Mouse (Mus musculus) CH12.LX (cell line): ENCODE data around the gene Reep6. TPM values are rescaled to one million over a fixed set of nuclear protein-coding genes. Genes with fewer than 3 reads are reported as not detected.

Source experiments
- DNase-seq: peaks from one replicate; pipeline ENCODE4 v3.0.0-alpha.2; 2013; ENCODE audit errors: extremely low read depth
- H3K27ac ChIP-seq: 2 replicates; pipeline ENCODE4 v1.5.1; 2012; ENCODE audit warnings: low read depth, mild to moderate bottlenecking, control low read depth, moderate library complexity; ENCODE audit not compliant: insufficient read depth
- H3K27me3 ChIP-seq: replicated peaks from 2 replicates; pipeline ENCODE3; 2012; ENCODE audit warnings: inconsistent platforms
- H3K36me3 ChIP-seq, 2 experiments: replicated peaks in 1 of 2; 2 replicates each; pipeline versions ENCODE3 to v1.6.1; 2012; ENCODE audit warnings: inconsistent platforms in 1 of 2, low read length in 1 of 2, mild to moderate bottlenecking in 1 of 2, mixed read lengths in 1 of 2, moderate library complexity in 1 of 2; ENCODE audit not compliant: control insufficient read depth in 1 of 2, insufficient read depth in 1 of 2
- H3K4me1 ChIP-seq, 2 experiments: 2 replicates each; pipeline ENCODE4 v1.6.1; 2012; ENCODE audit warnings: inconsistent platforms in 1 of 2, moderate library complexity in 1 of 2; ENCODE audit not compliant: insufficient read depth in 2 of 2, control insufficient read depth in 1 of 2
- H3K4me2 ChIP-seq: 2 replicates; pipeline ENCODE4 v1.6.1; 2012; ENCODE audit warnings: low read depth, mild to moderate bottlenecking, control low read depth; ENCODE audit not compliant: poor library complexity, insufficient read depth, severe bottlenecking
- H3K4me3 ChIP-seq, 3 experiments: fragments of 150-350 bp in 1 of 3; sonication (generic) in 1 of 3; replicated peaks in 1 of 3; 2 replicates each; pipeline versions ENCODE3 to v1.5.1; 2011 to 2012; ENCODE audit warnings: low read depth in 2 of 3, low read length in 2 of 3, mild to moderate bottlenecking in 2 of 3, moderate library complexity in 2 of 3, control low read depth in 1 of 3, improper control_type of control experiment in 1 of 3, inconsistent platforms in 1 of 3, mixed read lengths in 1 of 3; ENCODE audit not compliant: poor library complexity in 1 of 3
- H3K79me2 ChIP-seq: replicated peaks from 2 replicates; pipeline ENCODE4 v1.6.1; 2012; ENCODE audit warnings: mild to moderate bottlenecking, moderate library complexity; ENCODE audit not compliant: control insufficient read depth, poor library complexity, insufficient read depth, severe bottlenecking; ENCODE audit errors: extremely low read depth
- H3K9ac ChIP-seq: 2 replicates; pipeline ENCODE4 v1.6.1; 2012; ENCODE audit warnings: low read depth, mild to moderate bottlenecking, control low read depth, moderate library complexity; ENCODE audit not compliant: insufficient read depth
- H3K9me3 ChIP-seq: replicated peaks from 2 replicates; pipeline ENCODE3; 2012; ENCODE audit warnings: low read length, inconsistent platforms, mixed read lengths
- CHD1 ChIP-seq: IDR thresholded peaks from 2 replicates; pipeline ENCODE4 v1.6.1; 2012; ENCODE audit warnings: low read depth, low read length, improper control_type of control experiment, inconsistent platforms
- CHD2 ChIP-seq: IDR thresholded peaks from 2 replicates; pipeline ENCODE4 v1.6.1; 2011; ENCODE audit warnings: low read length, improper control_type of control experiment
- CTCF ChIP-seq, 2 experiments: IDR thresholded peaks in 1 of 2; conservative IDR thresholded peaks in 1 of 2; 2 replicates each; pipeline ENCODE4 v1.5.1; 2011 to 2012; ENCODE audit warnings: low read depth in 2 of 2, low read length in 2 of 2, improper control_type of control experiment in 1 of 2, inconsistent platforms in 1 of 2, mild to moderate bottlenecking in 1 of 2, moderate library complexity in 1 of 2
- ELF1 ChIP-seq: IDR thresholded peaks from 2 replicates; pipeline ENCODE4 v1.6.1; 2014; ENCODE audit warnings: low read depth, mild to moderate bottlenecking, inconsistent platforms, low read length, improper control_type of control experiment
- EP300 ChIP-seq: IDR thresholded peaks from 2 replicates; pipeline ENCODE4 v1.6.1; 2011; ENCODE audit warnings: low read length, improper control_type of control experiment
- JUND ChIP-seq: conservative IDR thresholded peaks from 2 replicates; pipeline ENCODE4 v1.6.1; 2011; ENCODE audit warnings: low read depth, low read length, improper control_type of control experiment
- KAT2A ChIP-seq: IDR thresholded peaks from 2 replicates; pipeline ENCODE4 v1.6.1; 2012; ENCODE audit warnings: low read length, improper control_type of control experiment, inconsistent platforms; ENCODE audit not compliant: insufficient replicate concordance
- MAFK ChIP-seq: IDR thresholded peaks from 2 replicates; pipeline ENCODE4 v1.6.1; 2011; ENCODE audit warnings: low read length, improper control_type of control experiment; ENCODE audit not compliant: insufficient replicate concordance
- MAX ChIP-seq: IDR thresholded peaks from 2 replicates; pipeline ENCODE4 v1.6.1; 2011; ENCODE audit warnings: low read length, improper control_type of control experiment
- MEF2A ChIP-seq: IDR thresholded peaks from 2 replicates; pipeline ENCODE4 v1.6.1; 2014; ENCODE audit warnings: low read depth, mild to moderate bottlenecking, inconsistent platforms, low read length, improper control_type of control experiment, borderline replicate concordance
- MXI1 ChIP-seq: IDR thresholded peaks from 2 replicates; pipeline ENCODE4 v1.6.1; 2011; ENCODE audit warnings: mild to moderate bottlenecking, low read depth, low read length, improper control_type of control experiment
- NELFE ChIP-seq: IDR thresholded peaks from 2 replicates; pipeline ENCODE4 v1.6.1; 2011; ENCODE audit warnings: low read depth, low read length, improper control_type of control experiment
- NRF1 ChIP-seq: IDR thresholded peaks from 2 replicates; pipeline ENCODE4 v1.6.1; 2014; ENCODE audit warnings: low read depth, mild to moderate bottlenecking, inconsistent platforms, low read length, improper control_type of control experiment, moderate library complexity
- POLR2A ChIP-seq: IDR thresholded peaks from 2 replicates; pipeline ENCODE4 v1.6.1; 2011; ENCODE audit warnings: low read depth, mild to moderate bottlenecking, improper control_type of control experiment, low read length
- SMC3 ChIP-seq: IDR thresholded peaks from 2 replicates; pipeline ENCODE4 v1.6.1; 2011; ENCODE audit warnings: low read depth, low read length, improper control_type of control experiment
- TBP ChIP-seq: conservative IDR thresholded peaks from 2 replicates; pipeline ENCODE4 v1.6.1; 2011; ENCODE audit warnings: low read depth, low read length, improper control_type of control experiment
- TCF12 ChIP-seq: IDR thresholded peaks from 2 replicates; pipeline ENCODE4 v1.6.1; 2014; ENCODE audit warnings: low read depth, mild to moderate bottlenecking, inconsistent platforms, low read length, improper control_type of control experiment
- USF1 ChIP-seq: IDR thresholded peaks from 2 replicates; pipeline ENCODE4 v1.6.1; 2014; ENCODE audit warnings: low read depth, mild to moderate bottlenecking, inconsistent platforms, low read length, improper control_type of control experiment
- USF2 ChIP-seq: conservative IDR thresholded peaks from 2 replicates; pipeline ENCODE4 v1.6.1; 2011; ENCODE audit warnings: low read depth, low read length, improper control_type of control experiment
- ZMIZ1 ChIP-seq: IDR thresholded peaks from 2 replicates; pipeline ENCODE4 v1.6.1; 2012; ENCODE audit warnings: low read depth, mild to moderate bottlenecking, inconsistent platforms, low read length, improper control_type of control experiment
- dilution Hi-C: fragments of 300-500 bp; cut with MboI; formaldehyde crosslinking; loops from 2 replicates; pipeline ENCODE4 v1.14.3; 2020; ENCODE audit warnings: low sequenced_read_pairs; ENCODE audit not compliant: extremely low pct_unique_long_range_greater_than_20kb, extremely low pct_ligation_motif_present
- in situ Hi-C: fragments of 300-500 bp; cut with MboI; formaldehyde crosslinking; loops from 3 replicates; pipeline ENCODE4 v1.14.3; 2019; ENCODE audit warnings: low sequenced_read_pairs, low pct_ligation_motif_present, low pct_unique_long_range_greater_than_20kb, mixed read lengths
- polyA plus RNA-seq: library from polyadenylated mRNA; unstranded; fragments of >175 nt; gene quantifications from 2 replicates; pipeline ENCODE4 v1.2.1, GENCODE M21; 2012; ENCODE audit warnings: low read depth; ENCODE audit not compliant: insufficient read length
- total RNA-seq, 2 experiments: library from RNA; depleted of rRNA; stranded (reverse); fragments of 300-350 nt in 1 of 2; fragments of >200 nt in 1 of 2; gene quantifications; 2 replicates each; pipeline ENCODE4 v1.2.3; 2012 to 2014

Gene Reep6
- total and polyA plus RNA-seq, 3 experiments = 0.48 to 7.5 (median 5.0) TPM

DNA sequence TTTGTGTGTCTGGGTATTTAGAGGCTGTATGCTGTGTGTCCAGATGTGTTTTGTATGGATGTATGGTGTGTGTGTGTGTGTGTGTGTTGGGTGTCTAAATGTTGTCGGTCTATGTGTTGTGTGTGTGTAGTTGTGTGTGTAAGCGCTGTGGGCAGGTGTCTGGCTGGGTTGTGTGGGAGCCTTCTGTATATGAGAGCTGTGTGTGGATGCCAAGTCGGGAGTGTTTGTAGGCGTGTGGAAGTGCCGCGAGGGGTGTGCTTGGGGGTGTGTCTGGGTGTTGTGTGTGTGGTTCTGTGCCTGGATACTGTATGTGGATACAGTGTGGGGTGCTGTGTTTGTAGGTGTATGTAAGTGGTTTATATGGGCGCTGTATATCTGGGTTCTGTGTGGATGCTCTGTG lies 27.6 kb downstream of the Reep6 start:
- peaks cover 78% of the 10 kb centered on the region for H3K27me3 ChIP-seq
- no peak overlapping the region for H3K9ac ChIP-seq
- in situ Hi-C loops = no loop called here
- H3K79me2 ChIP-seq = no peaks in the 10 kb centered on the region
- H3K36me3 ChIP-seq = no peaks in the 10 kb centered on the region
- H3K4me3 ChIP-seq = no peak overlapping the region
- no peak for DNase-seq
- peaks cover 21% of the 10 kb centered on the region for H3K9me3 ChIP-seq
- TF ChIP-seq CHD2 = no peak
- no peak for TF ChIP-seq USF1
- TF ChIP-seq KAT2A = no peak
- no peak for TF ChIP-seq JUND
- no peak for TF ChIP-seq POLR2A
- no peak for TF ChIP-seq MEF2A
- H3K27ac ChIP-seq = no peak overlapping the region
- dilution Hi-C loops = no loop called here
- H3K4me1 ChIP-seq = no peaks in the 10 kb centered on the region
- H3K4me2 ChIP-seq = no peak overlapping the region

DNA sequence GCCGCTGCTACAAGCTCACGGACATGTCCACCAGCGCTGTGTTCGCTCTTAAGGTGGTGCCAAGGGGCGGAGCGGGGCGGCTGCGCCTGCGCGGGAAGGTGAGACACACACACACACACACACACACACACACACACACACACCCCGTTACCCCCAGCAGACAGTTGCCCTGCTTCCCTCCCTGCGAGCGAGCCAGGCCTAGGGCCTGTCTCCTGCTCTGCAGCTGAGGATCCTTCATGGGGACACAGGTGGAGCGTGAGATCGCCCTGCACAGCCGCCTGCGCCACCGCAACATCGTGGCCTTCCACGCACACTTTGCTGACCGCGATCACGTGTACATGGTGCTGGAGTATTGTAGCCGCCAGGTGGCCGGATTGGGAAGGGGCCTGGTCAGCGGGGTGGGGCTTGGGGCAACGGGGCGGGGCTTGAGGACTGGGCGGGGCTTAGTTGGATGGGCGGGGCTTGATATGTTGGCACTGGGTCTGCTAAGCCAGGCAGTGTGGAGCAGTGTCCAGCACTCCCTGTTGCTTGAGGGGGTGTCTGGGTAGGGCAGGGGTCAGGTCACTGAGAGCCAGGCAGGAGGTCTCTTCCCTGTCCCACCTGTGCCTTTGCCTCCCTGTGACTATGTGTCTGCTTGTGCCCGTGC lies 28.4 kb downstream of the Reep6 start:
- Histone ChIP-seq H3K9ac (no peak overlapping the region), H3K4me2 (no peak overlapping the region), H3K36me3 (no peaks in the 10 kb centered on the region), H3K4me1 (no peaks in the 10 kb centered on the region), H3K27me3 (peaks cover 77% of the 10 kb centered on the region), H3K27ac (no peak overlapping the region), H3K9me3 (peaks cover 29% of the 10 kb centered on the region), H3K79me2 (no peaks in the 10 kb centered on the region), H3K4me3 (no peak overlapping the region)
- TF ChIP-seq USF2 (no peak), ELF1 (no peak), MEF2A (no peak), JUND (no peak), MAX (no peak), NRF1 (no peak), ZMIZ1 (no peak)
- in situ Hi-C loops = no loop called here
- dilution Hi-C loops = no loop called here
- no peak for DNase-seq

DNA sequence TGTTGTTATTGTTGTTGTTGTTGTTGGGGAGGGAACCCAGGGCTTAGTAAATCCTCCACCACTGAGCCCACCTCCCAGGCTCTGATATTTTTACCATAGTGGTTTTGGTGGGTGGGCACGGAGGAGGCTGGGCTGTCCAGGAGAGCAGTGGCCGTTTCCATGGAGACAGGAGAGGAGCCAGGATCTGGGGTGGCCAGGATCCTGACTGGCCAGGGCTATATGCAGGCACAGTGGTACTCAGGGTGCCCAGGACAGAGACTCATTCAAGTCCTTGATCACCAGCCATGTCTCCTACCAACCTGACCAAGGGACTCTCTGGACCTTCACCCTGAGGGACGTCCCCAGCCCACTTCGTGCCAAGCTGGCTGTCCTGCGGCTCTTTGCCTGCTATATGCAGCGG lies 34.0 kb downstream of the Reep6 start:
- Histone ChIP-seq H3K4me2 (no peak overlapping the region), H3K27me3 (peaks cover 79% of the 10 kb centered on the region), H3K9me3 (peaks cover 22% of the 10 kb centered on the region), H3K4me1 (no peaks in the 10 kb centered on the region), H3K4me3 (no peak overlapping the region), H3K27ac (no peak overlapping the region), H3K36me3 (no peaks in the 10 kb centered on the region), H3K9ac (no peak overlapping the region), H3K79me2 (no peaks in the 10 kb centered on the region)
- no peak for DNase-seq
- TF ChIP-seq MAX = no peak
- no peak for TF ChIP-seq CTCF (conservative IDR thresholded peaks at IDR 0.05 in 1 of 2, IDR thresholded peaks at IDR 0.05 in 1 of 2; ENCODE audit: low read depth in 2 of 2, low read length in 2 of 2)
- TF ChIP-seq MAFK = no peak
- no peak for TF ChIP-seq CHD1
- no peak for TF ChIP-seq JUND
- TF ChIP-seq USF2 = no peak
- no peak for TF ChIP-seq SMC3
- TF ChIP-seq NELFE = no peak
- no peak for TF ChIP-seq TBP
- TF ChIP-seq USF1 = no peak
- TF ChIP-seq MXI1 = no peak
- TF ChIP-seq TCF12 = no peak
- no peak for TF ChIP-seq EP300
- in situ Hi-C loops (no loop called here), dilution Hi-C loops (no loop called here)
